Mouse (Mus musculus): ENCODE results near the gene Rab11b. TPM values are rescaled to one million over a fixed set of nuclear protein-coding genes. Genes with fewer than 3 reads are reported as not detected.

Rab11b gene
- polyA plus RNA-seq, 1 experiment from 2014 or later = 209 TPM

GRCm38 (mm10) chr17:33718384-33718881 lies 41.9 kb downstream of the Rab11b start, which contains the start of gene March2:
March2 (minus strand) TSS chr17:33718670.
- Histone ChIP-seq H3K4me1 (replicated peaks; ENCODE audit: control insufficient read depth, insufficient read depth, low read length) (0 out of 2 replicates have a peak, but pooled peaks cover 5% of the 10 kb centered on the region), H3K9ac (ENCODE audit: low read length) (peak within 1 kb of the TSS; percentile 55), H3K4me2 (ENCODE audit: low read length) (peak within 1 kb of the TSS; percentile 85), H3K27ac (ENCODE audit: low read depth) (peak within 1 kb of the TSS; percentile 7; the same call in 1 of the 2 replicates), H3K4me3 (ENCODE audit: low read depth, low read length) (peak within 1 kb of the TSS; percentile 89), H3K27me3 (replicated peaks; ENCODE audit: control insufficient read depth, insufficient read depth, low read length) (no peaks in the 10 kb centered on the region), H3K36me3 (ENCODE audit: control insufficient read depth, insufficient read depth, low read length) (no peaks in the 10 kb centered on the region), H3K9me3 (ENCODE audit: control insufficient read depth, low read length) (no peaks in the 10 kb centered on the region)
- DNase-seq (ENCODE audit: low spot score) (peak; percentile 99), ATAC-seq (replicated peaks; ENCODE audit: low FRiP score, low TSS enrichment, low read depth) (peak; percentile 99)
- WGBS = under 1% methylated on average over 46 of the region's 46 CpGs

GRCm38 (mm10) chr17:33717982-33718381 lies 42.3 kb downstream of the Rab11b start:
- no peak for DNase-seq (ENCODE audit: low spot score)
- Histone ChIP-seq H3K9me3 (ENCODE audit: control insufficient read depth, low read length) (no peaks in the 10 kb centered on the region), H3K4me1 (replicated peaks; ENCODE audit: control insufficient read depth, insufficient read depth, low read length) (0 out of 2 replicates have a peak, but pooled peaks cover 5% of the 10 kb centered on the region), H3K27ac (ENCODE audit: low read depth) (no peak overlapping the region), H3K4me3 (ENCODE audit: low read depth, low read length) (peak overlapping the region; percentile 89), H3K36me3 (ENCODE audit: control insufficient read depth, insufficient read depth, low read length) (no peaks in the 10 kb centered on the region), H3K4me2 (ENCODE audit: low read length) (peak overlapping the region; percentile 85), H3K9ac (ENCODE audit: low read length) (peak overlapping the region; percentile 55), H3K27me3 (replicated peaks; ENCODE audit: control insufficient read depth, insufficient read depth, low read length) (no peaks in the 10 kb centered on the region)
- no peak for ATAC-seq (replicated peaks; ENCODE audit: low FRiP score, low TSS enrichment, low read depth)
- WGBS = 6% methylated on average over 8 of the region's 8 CpGs

GRCm38 (mm10) chr17:33717246-33717645 lies 43.1 kb downstream of the Rab11b start:
- Histone ChIP-seq H3K36me3 (ENCODE audit: control insufficient read depth, insufficient read depth, low read length) (no peaks in the 10 kb centered on the region), H3K4me2 (ENCODE audit: low read length) (no peak overlapping the region), H3K27me3 (replicated peaks; ENCODE audit: control insufficient read depth, insufficient read depth, low read length) (no peaks in the 10 kb centered on the region), H3K4me1 (replicated peaks; ENCODE audit: control insufficient read depth, insufficient read depth, low read length) (0 out of 2 replicates have a peak, but pooled peaks cover 5% of the 10 kb centered on the region), H3K9me3 (ENCODE audit: control insufficient read depth, low read length) (no peaks in the 10 kb centered on the region), H3K4me3 (ENCODE audit: low read depth, low read length) (no peak overlapping the region), H3K27ac (ENCODE audit: low read depth) (no peak overlapping the region), H3K9ac (ENCODE audit: low read length) (no peak overlapping the region)
- WGBS = 97% methylated on average over 1 of the region's 1 CpGs
- DNase-seq (ENCODE audit: low spot score) = no peak
- ATAC-seq (replicated peaks; ENCODE audit: low FRiP score, low TSS enrichment, low read depth) = no peak

- Histone ChIP-seq H3K4me3 (ENCODE audit: low read depth, low read length) (no peak overlapping the region), H3K4me1 (replicated peaks; ENCODE audit: control insufficient read depth, insufficient read depth, low read length) (0 out of 2 replicates have a peak, but pooled peaks cover 5% of the 10 kb centered on the region), H3K9ac (ENCODE audit: low read length) (no peak overlapping the region), H3K27me3 (replicated peaks; ENCODE audit: control insufficient read depth, insufficient read depth, low read length) (no peaks in the 10 kb centered on the region), H3K27ac (ENCODE audit: low read depth) (no peak overlapping the region), H3K4me2 (ENCODE audit: low read length) (no peak overlapping the region), H3K9me3 (ENCODE audit: control insufficient read depth, low read length) (no peaks in the 10 kb centered on the region), H3K36me3 (ENCODE audit: control insufficient read depth, insufficient read depth, low read length) (no peaks in the 10 kb centered on the region)
- 84% methylated on average over 1 of the region's 1 CpGs for WGBS
- DNase-seq (ENCODE audit: low spot score) (no peak), ATAC-seq (replicated peaks; ENCODE audit: low FRiP score, low TSS enrichment, low read depth) (no peak)
Observed at GRCm38 (mm10) chr17:33714779-33715178, 45.6 kb downstream of the Rab11b start.

GRCm38 (mm10) chr17:33713271-33713670 lies 47.1 kb downstream of the Rab11b start:
- Histone ChIP-seq H3K27ac (ENCODE audit: low read depth) (no peak overlapping the region), H3K9ac (ENCODE audit: low read length) (no peak overlapping the region), H3K9me3 (ENCODE audit: control insufficient read depth, low read length) (no peaks in the 10 kb centered on the region), H3K4me1 (replicated peaks; ENCODE audit: control insufficient read depth, insufficient read depth, low read length) (0 out of 2 replicates have a peak, but pooled peaks cover 5% of the 10 kb centered on the region), H3K4me2 (ENCODE audit: low read length) (no peak overlapping the region), H3K4me3 (ENCODE audit: low read depth, low read length) (no peak overlapping the region), H3K27me3 (replicated peaks; ENCODE audit: control insufficient read depth, insufficient read depth, low read length) (no peaks in the 10 kb centered on the region), H3K36me3 (ENCODE audit: control insufficient read depth, insufficient read depth, low read length) (peaks cover 12% of the 10 kb centered on the region)
- DNase-seq (ENCODE audit: low spot score) (no peak), ATAC-seq (replicated peaks; ENCODE audit: low FRiP score, low TSS enrichment, low read depth) (no peak)
- WGBS = 74% methylated on average over 5 of the region's 5 CpGs

- ATAC-seq (replicated peaks; ENCODE audit: low FRiP score, low TSS enrichment, low read depth) (no peak), DNase-seq (ENCODE audit: low spot score) (no peak)
- H3K4me2 ChIP-seq (ENCODE audit: low read length) = no peak overlapping the region
- no peak overlapping the region for H3K9ac ChIP-seq (ENCODE audit: low read length)
- H3K27ac ChIP-seq (ENCODE audit: low read depth) = no peak overlapping the region
- no peaks in the 10 kb centered on the region for H3K27me3 ChIP-seq (replicated peaks; ENCODE audit: control insufficient read depth, insufficient read depth, low read length)
- no peaks in the 10 kb centered on the region for H3K4me1 ChIP-seq (replicated peaks; ENCODE audit: control insufficient read depth, insufficient read depth, low read length)
- H3K36me3 ChIP-seq (ENCODE audit: control insufficient read depth, insufficient read depth, low read length) = peaks cover 24% of the 10 kb centered on the region
- H3K9me3 ChIP-seq (ENCODE audit: control insufficient read depth, low read length) = no peaks in the 10 kb centered on the region
- no peak overlapping the region for H3K4me3 ChIP-seq (ENCODE audit: low read depth, low read length)
- WGBS = 77% methylated on average over 3 of the region's 3 CpGs
Observed at GRCm38 (mm10) chr17:33709834-33710233, 50.5 kb downstream of the Rab11b start.

- WGBS = 84% methylated on average over 9 of the region's 9 CpGs
- Histone ChIP-seq H3K9me3 (ENCODE audit: control insufficient read depth, low read length) (no peaks in the 10 kb centered on the region), H3K4me3 (ENCODE audit: low read depth, low read length) (no peak overlapping the region), H3K9ac (ENCODE audit: low read length) (no peak overlapping the region), H3K27me3 (replicated peaks; ENCODE audit: control insufficient read depth, insufficient read depth, low read length) (no peaks in the 10 kb centered on the region), H3K4me1 (replicated peaks; ENCODE audit: control insufficient read depth, insufficient read depth, low read length) (no peaks in the 10 kb centered on the region), H3K4me2 (ENCODE audit: low read length) (no peak overlapping the region), H3K27ac (ENCODE audit: low read depth) (no peak overlapping the region), H3K36me3 (ENCODE audit: control insufficient read depth, insufficient read depth, low read length) (peaks cover 30% of the 10 kb centered on the region; the same call in 1 of the 2 replicates)
- DNase-seq (ENCODE audit: low spot score) (no peak), ATAC-seq (replicated peaks; ENCODE audit: low FRiP score, low TSS enrichment, low read depth) (no peak)
Observed at GRCm38 (mm10) chr17:33703091-33703490, 57.2 kb downstream of the Rab11b start.

- H3K4me3 ChIP-seq (ENCODE audit: low read depth, low read length) = no peak overlapping the region
- ATAC-seq (replicated peaks; ENCODE audit: low FRiP score, low TSS enrichment, low read depth) = no peak
- 82% methylated on average over 1 of the region's 1 CpGs for WGBS
- H3K9me3 ChIP-seq (ENCODE audit: control insufficient read depth, low read length) = no peaks in the 10 kb centered on the region
- H3K4me2 ChIP-seq (ENCODE audit: low read length) = no peak overlapping the region
- no peak for DNase-seq (ENCODE audit: low spot score)
- H3K27ac ChIP-seq (ENCODE audit: low read depth) = no peak overlapping the region
- no peak overlapping the region for H3K9ac ChIP-seq (ENCODE audit: low read length)
- H3K27me3 ChIP-seq (replicated peaks; ENCODE audit: control insufficient read depth, insufficient read depth, low read length) = no peaks in the 10 kb centered on the region
- H3K4me1 ChIP-seq (replicated peaks; ENCODE audit: control insufficient read depth, insufficient read depth, low read length) = no peaks in the 10 kb centered on the region
- H3K36me3 ChIP-seq (ENCODE audit: control insufficient read depth, insufficient read depth, low read length) = peaks cover 27% of the 10 kb centered on the region; the same call in 1 of the 2 replicates
Observed at GRCm38 (mm10) chr17:33702178-33702577, 58.2 kb downstream of the Rab11b start.

- Histone ChIP-seq H3K9ac (ENCODE audit: low read length) (no peak overlapping the region), H3K36me3 (ENCODE audit: control insufficient read depth, insufficient read depth, low read length) (peaks cover 35% of the 10 kb centered on the region), H3K4me3 (ENCODE audit: low read depth, low read length) (no peak overlapping the region), H3K27me3 (replicated peaks; ENCODE audit: control insufficient read depth, insufficient read depth, low read length) (no peaks in the 10 kb centered on the region), H3K4me2 (ENCODE audit: low read length) (no peak overlapping the region), H3K9me3 (ENCODE audit: control insufficient read depth, low read length) (no peaks in the 10 kb centered on the region), H3K4me1 (replicated peaks; ENCODE audit: control insufficient read depth, insufficient read depth, low read length) (no peaks in the 10 kb centered on the region), H3K27ac (ENCODE audit: low read depth) (no peak overlapping the region)
- WGBS = 84% methylated on average over 1 of the region's 1 CpGs
- ATAC-seq (replicated peaks; ENCODE audit: low FRiP score, low TSS enrichment, low read depth) (no peak), DNase-seq (ENCODE audit: low spot score) (no peak)
Observed at GRCm38 (mm10) chr17:33695471-33695870, 64.9 kb downstream of the Rab11b start.
